Mouse (Mus musculus): ENCODE data around the gene Pcmt1. TPM values are rescaled to one million over a fixed set of nuclear protein-coding genes. Genes with fewer than 3 reads are reported as not detected.

Pcmt1 gene
- polyA plus RNA-seq (2012) = 49.7 and 50.1 TPM in 2 replicates

GRCm38 (mm10) chr10:7680731-7681301 lies at the start of gene Pcmt1, which contains the start of gene Lats1:
Gene Pcmt1 (minus strand): TSS chr10:7681136.
Gene Lats1 (plus strand): TSS chr10:7681214.

GRCm38 (mm10) chr10:7725751-7726500 lies 45.0 kb upstream of the Pcmt1 start, which contains the start of gene Katna1:
Gene Katna1 (plus strand): TSS chr10:7726000.

GRCm38 (mm10) chr10:7667342-7667802 lies 13.6 kb downstream of the Pcmt1 start, which contains the start of gene Nup43:
Gene Nup43 (plus strand): TSS chr10:7667503.

GRCm38 (mm10) chr10:7589592-7590233 lies 91.2 kb downstream of the Pcmt1 start, which contains the start of gene Lrp11:
Gene Lrp11 (plus strand): TSS chr10:7589800.

Other genes with a start within 250 kb of the Pcmt1 start
- 0.68 and 0.77 TPM in 2 replicates for gene Ulbp1, start 207.5 kb downstream of the Pcmt1 start, polyA plus RNA-seq (2012)
- 1.4 and 2.3 TPM in 2 replicates for gene Lrp11, start 91.3 kb downstream of the Pcmt1 start, polyA plus RNA-seq (2012)
- 0.41 and 1.4 TPM in 2 replicates for gene Nup43, start 13.6 kb downstream of the Pcmt1 start, polyA plus RNA-seq (2012)
- 5.8 and 8.4 TPM in 2 replicates for gene Lats1, start 78 bp upstream of the Pcmt1 start, polyA plus RNA-seq (2012)
- gene Katna1, start 44.9 kb upstream of the Pcmt1 start, polyA plus RNA-seq (2012) = 2.2 and 3.6 TPM in 2 replicates
- 18.0 and 18.2 TPM in 2 replicates for gene Ginm1, start 111.7 kb upstream of the Pcmt1 start, polyA plus RNA-seq (2012)
- 2.7 and 5.0 TPM in 2 replicates for gene Ppil4, start 111.8 kb upstream of the Pcmt1 start, polyA plus RNA-seq (2012)
- 0.21 and 0.26 TPM in 2 replicates for gene Zc3h12d, start 151.3 kb upstream of the Pcmt1 start, polyA plus RNA-seq (2012)